Mouse (Mus musculus): Measurements from ENCODE around the gene Tpm4. TPM values are rescaled to one million over a fixed set of nuclear protein-coding genes. Genes with fewer than 3 reads are reported as not detected.
"Not testable (repeated sequence)": the region's sequence is repeated elsewhere in the genome, so short reads cannot be mapped to it uniquely, and the experiment has no call there.

Gene Tpm4
- polyA plus RNA-seq, 1 experiment from 2014 or later = 351 TPM

DNA sequence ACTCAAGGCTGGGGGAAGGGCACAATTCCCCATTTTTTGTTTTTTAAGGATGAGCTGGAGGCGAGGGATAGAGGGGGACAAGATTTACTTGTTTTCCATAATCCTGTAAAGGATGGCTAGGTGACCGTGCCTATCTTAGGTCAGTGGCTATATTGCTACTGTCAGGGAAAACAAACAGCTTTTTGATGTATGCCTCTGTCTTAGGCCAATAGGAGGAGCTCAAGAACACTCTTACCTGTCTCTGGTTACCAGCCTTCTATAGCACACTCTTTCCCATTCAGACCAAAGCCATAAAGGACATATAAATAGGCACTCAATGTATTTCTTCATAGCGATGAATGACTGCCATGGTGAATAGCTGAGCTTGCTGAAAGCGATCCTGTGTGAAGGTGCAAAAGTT lies 16.2 kb upstream of the Tpm4 start:
- no peak overlapping the region for H3K4me3 ChIP-seq (ENCODE audit: low read length)
- no peaks in the 10 kb centered on the region for H3K27me3 ChIP-seq (ENCODE audit: control insufficient read depth, insufficient read depth, low read length)
- H3K36me3 ChIP-seq (ENCODE audit: control insufficient read depth, insufficient read depth) = no peaks in the 10 kb centered on the region
- H3K9ac ChIP-seq (ENCODE audit: low read length) = no peak overlapping the region
- no peaks in the 10 kb centered on the region for H3K4me1 ChIP-seq (ENCODE audit: control insufficient read depth, insufficient read depth, low read length)
- no peak overlapping the region for H3K4me2 ChIP-seq (ENCODE audit: low read depth, low read length)
- ATAC-seq (replicated peaks; ENCODE audit: extremely low read depth, insufficient read depth, low FRiP score) = no peak
- H3K9me3 ChIP-seq (replicated peaks; ENCODE audit: control insufficient read depth, low read length) = no peaks in the 10 kb centered on the region
- no peak overlapping the region for H3K27ac ChIP-seq (ENCODE audit: low read length)
- WGBS = 45% methylated on average over 4 of the region's 4 CpGs

DNA sequence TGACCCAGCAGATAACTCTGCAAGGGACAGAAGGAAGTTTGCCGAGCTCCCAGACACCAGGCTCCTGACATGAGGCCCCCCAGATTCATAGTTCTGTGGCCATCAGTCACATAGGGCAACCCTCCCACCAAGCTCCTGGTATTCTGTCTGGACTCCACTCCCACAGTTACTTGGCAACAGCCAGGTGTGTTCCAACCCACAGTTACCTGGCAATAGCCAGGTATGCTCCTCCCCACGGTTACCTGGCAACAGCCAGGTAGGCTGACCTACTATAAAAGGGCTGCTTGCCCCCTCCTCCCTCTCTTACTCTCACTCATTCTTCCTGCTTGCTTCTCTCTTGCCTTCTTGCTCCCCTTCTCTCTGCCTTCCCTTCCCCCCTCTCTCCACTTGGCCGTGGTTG lies 13.3 kb upstream of the Tpm4 start:
- H3K27ac ChIP-seq (ENCODE audit: low read length); H3K4me3 ChIP-seq (ENCODE audit: low read length); H3K4me2 ChIP-seq (ENCODE audit: low read depth, low read length); ATAC-seq (replicated peaks; ENCODE audit: extremely low read depth, insufficient read depth, low FRiP score); H3K4me1 ChIP-seq (ENCODE audit: control insufficient read depth, insufficient read depth, low read length); H3K27me3 ChIP-seq (ENCODE audit: control insufficient read depth, insufficient read depth, low read length); H3K36me3 ChIP-seq (ENCODE audit: control insufficient read depth, insufficient read depth); H3K9me3 ChIP-seq (replicated peaks; ENCODE audit: control insufficient read depth, low read length); H3K9ac ChIP-seq (ENCODE audit: low read length): not testable (repeated sequence)
- WGBS = 46% methylated on average over 3 of the region's 3 CpGs

DNA sequence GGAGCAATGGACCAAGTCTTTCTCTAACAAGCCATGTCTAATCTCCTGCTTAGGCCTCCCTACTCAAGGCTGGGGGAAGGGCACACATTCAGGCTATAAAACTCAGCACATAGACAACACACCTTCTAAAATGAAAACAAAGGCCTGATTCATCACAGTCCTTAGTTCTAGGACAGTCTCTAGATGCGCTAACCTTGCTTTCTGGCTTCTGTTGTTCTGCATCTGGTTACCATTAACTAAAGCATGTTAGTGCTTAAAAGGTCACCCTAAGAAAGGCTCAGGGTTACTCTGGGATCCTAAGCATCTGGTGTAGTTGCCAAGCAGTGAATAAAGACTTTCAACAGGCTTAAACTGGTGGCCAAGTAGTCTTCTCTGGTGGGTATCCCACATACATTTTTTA lies 12.8 kb upstream of the Tpm4 start:
- Histone ChIP-seq H3K27me3 (ENCODE audit: control insufficient read depth, insufficient read depth, low read length) (no peaks in the 10 kb centered on the region), H3K9me3 (replicated peaks; ENCODE audit: control insufficient read depth, low read length) (no peaks in the 10 kb centered on the region), H3K9ac (ENCODE audit: low read length) (no peak overlapping the region), H3K36me3 (ENCODE audit: control insufficient read depth, insufficient read depth) (no peaks in the 10 kb centered on the region), H3K27ac (ENCODE audit: low read length) (no peak overlapping the region), H3K4me3 (ENCODE audit: low read length) (no peak overlapping the region), H3K4me1 (ENCODE audit: control insufficient read depth, insufficient read depth, low read length) (no peaks in the 10 kb centered on the region), H3K4me2 (ENCODE audit: low read depth, low read length) (no peak overlapping the region)
- WGBS = 89% methylated on average over 1 of the region's 1 CpGs
- no peak for ATAC-seq (replicated peaks; ENCODE audit: extremely low read depth, insufficient read depth, low FRiP score)

DNA sequence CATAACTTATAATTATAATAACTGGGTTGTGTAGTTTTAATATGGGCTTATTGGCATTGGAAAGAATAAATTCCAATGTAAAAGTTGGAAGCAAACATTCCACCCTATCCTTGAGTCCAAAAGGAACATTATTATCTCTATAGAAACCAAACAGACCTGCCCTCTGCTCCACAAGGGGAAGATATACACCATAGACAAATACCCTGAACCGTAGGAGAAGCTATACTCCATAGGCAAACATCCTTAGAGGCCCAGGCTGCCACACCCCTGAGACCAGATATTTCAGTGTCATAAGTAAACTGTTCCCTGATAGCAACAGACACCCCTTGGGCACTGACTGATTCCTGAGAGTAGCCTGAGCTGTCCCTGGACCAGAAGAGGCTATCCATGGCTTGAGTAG lies 6.9 kb upstream of the Tpm4 start:
- H3K4me2 ChIP-seq (ENCODE audit: low read depth, low read length) = no peak overlapping the region
- no peaks in the 10 kb centered on the region for H3K9me3 ChIP-seq (replicated peaks; ENCODE audit: control insufficient read depth, low read length)
- ATAC-seq (replicated peaks; ENCODE audit: extremely low read depth, insufficient read depth, low FRiP score) = no peak
- no peaks in the 10 kb centered on the region for H3K27me3 ChIP-seq (ENCODE audit: control insufficient read depth, insufficient read depth, low read length)
- 63% methylated on average over 1 of the region's 1 CpGs for WGBS
- no peaks in the 10 kb centered on the region for H3K36me3 ChIP-seq (ENCODE audit: control insufficient read depth, insufficient read depth)
- peaks cover 5% of the 10 kb centered on the region for H3K4me1 ChIP-seq (ENCODE audit: control insufficient read depth, insufficient read depth, low read length)
- no peak overlapping the region for H3K27ac ChIP-seq (ENCODE audit: low read length)
- H3K4me3 ChIP-seq (ENCODE audit: low read length) = no peak overlapping the region
- H3K9ac ChIP-seq (ENCODE audit: low read length) = no peak overlapping the region

DNA sequence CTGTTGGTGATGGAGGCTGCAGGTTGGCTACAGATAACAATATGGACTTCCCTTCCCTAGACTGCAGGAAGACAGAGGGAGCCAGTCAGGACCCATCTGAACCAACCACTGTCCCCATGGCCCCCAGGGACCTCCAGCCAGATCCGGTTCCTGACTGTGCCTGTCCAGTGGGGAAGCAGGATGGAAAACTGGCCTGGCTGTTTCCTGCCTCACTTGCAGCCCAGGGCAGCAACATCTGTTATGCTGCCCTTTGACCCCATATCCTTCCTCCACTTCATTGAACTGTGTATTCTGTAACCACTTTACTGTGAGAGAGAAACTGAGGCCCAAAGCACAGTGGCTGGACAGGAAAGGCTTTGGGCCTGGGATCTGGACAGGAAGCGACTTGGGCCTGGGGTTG lies 3.5 kb upstream of the Tpm4 start:
- Histone ChIP-seq H3K4me3 (ENCODE audit: low read length) (no peak overlapping the region), H3K27ac (ENCODE audit: low read length) (peak overlapping the region; percentile 59), H3K36me3 (ENCODE audit: control insufficient read depth, insufficient read depth) (no peaks in the 10 kb centered on the region), H3K4me1 (ENCODE audit: control insufficient read depth, insufficient read depth, low read length) (peaks cover 20% of the 10 kb centered on the region), H3K9ac (ENCODE audit: low read length) (no peak overlapping the region), H3K4me2 (ENCODE audit: low read depth, low read length) (no peak overlapping the region), H3K27me3 (ENCODE audit: control insufficient read depth, insufficient read depth, low read length) (no peaks in the 10 kb centered on the region), H3K9me3 (replicated peaks; ENCODE audit: control insufficient read depth, low read length) (no peaks in the 10 kb centered on the region)
- WGBS = 62% methylated on average over 2 of the region's 2 CpGs
- ATAC-seq (replicated peaks; ENCODE audit: extremely low read depth, insufficient read depth, low FRiP score) = no peak

DNA sequence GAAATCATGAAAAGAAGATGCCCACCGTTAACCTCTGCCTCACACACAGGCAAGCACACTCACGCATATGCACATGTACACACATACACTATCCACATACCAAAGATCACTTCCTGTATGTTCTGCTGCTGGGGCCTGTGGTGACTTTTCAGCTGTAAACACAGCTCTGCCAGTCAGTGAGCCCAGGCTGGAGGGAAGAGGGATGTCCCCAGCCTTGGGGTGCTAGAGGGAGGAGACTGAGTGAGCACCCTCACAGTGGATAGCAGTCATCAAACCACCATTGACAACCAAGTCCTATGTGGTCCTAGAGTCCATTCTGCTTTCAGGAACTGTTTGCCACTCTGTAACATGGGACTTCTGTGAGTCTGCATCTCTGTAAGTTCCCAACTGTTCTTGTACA lies 2.9 kb upstream of the Tpm4 start:
- no peak overlapping the region for H3K4me3 ChIP-seq (ENCODE audit: low read length)
- peaks cover 20% of the 10 kb centered on the region for H3K4me1 ChIP-seq (ENCODE audit: control insufficient read depth, insufficient read depth, low read length)
- WGBS = 84% methylated on average over 2 of the region's 2 CpGs
- no peaks in the 10 kb centered on the region for H3K27me3 ChIP-seq (ENCODE audit: control insufficient read depth, insufficient read depth, low read length)
- no peaks in the 10 kb centered on the region for H3K9me3 ChIP-seq (replicated peaks; ENCODE audit: control insufficient read depth, low read length)
- H3K36me3 ChIP-seq (ENCODE audit: control insufficient read depth, insufficient read depth) = no peaks in the 10 kb centered on the region
- no peak overlapping the region for H3K4me2 ChIP-seq (ENCODE audit: low read depth, low read length)
- no peak for ATAC-seq (replicated peaks; ENCODE audit: extremely low read depth, insufficient read depth, low FRiP score)
- no peak overlapping the region for H3K9ac ChIP-seq (ENCODE audit: low read length)
- H3K27ac ChIP-seq (ENCODE audit: low read length) = peak overlapping the region; percentile 59

DNA sequence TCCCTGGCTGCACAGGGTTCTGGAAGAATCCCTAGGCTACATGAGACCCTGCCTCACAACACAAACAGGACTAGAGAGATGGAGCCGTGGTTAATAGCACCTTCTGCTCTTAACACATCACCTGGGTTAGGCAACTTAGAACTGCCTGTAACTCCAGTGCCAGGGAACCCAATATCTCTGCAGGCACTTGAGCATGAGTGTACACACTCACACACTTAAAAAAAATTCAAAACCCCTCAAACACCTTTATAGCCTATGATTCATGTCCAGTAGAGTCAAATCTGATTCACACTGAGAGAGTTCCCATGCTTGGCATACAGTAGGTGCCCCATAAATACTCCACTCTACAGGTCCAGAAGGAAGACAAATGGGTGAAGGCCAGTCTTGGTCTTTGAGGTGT lies 2.4 kb upstream of the Tpm4 start:
- no peak overlapping the region; the same call in 1 of the 2 replicates for H3K27ac ChIP-seq (ENCODE audit: low read length)
- 69% methylated on average over 1 of the region's 1 CpGs for WGBS
- H3K36me3 ChIP-seq (ENCODE audit: control insufficient read depth, insufficient read depth) = no peaks in the 10 kb centered on the region
- H3K9me3 ChIP-seq (replicated peaks; ENCODE audit: control insufficient read depth, low read length) = no peaks in the 10 kb centered on the region
- no peak overlapping the region for H3K4me2 ChIP-seq (ENCODE audit: low read depth, low read length)
- no peak for ATAC-seq (replicated peaks; ENCODE audit: extremely low read depth, insufficient read depth, low FRiP score)
- no peak overlapping the region for H3K9ac ChIP-seq (ENCODE audit: low read length)
- H3K4me3 ChIP-seq (ENCODE audit: low read length) = no peak overlapping the region
- H3K27me3 ChIP-seq (ENCODE audit: control insufficient read depth, insufficient read depth, low read length) = no peaks in the 10 kb centered on the region
- H3K4me1 ChIP-seq (ENCODE audit: control insufficient read depth, insufficient read depth, low read length) = peaks cover 25% of the 10 kb centered on the region

DNA sequence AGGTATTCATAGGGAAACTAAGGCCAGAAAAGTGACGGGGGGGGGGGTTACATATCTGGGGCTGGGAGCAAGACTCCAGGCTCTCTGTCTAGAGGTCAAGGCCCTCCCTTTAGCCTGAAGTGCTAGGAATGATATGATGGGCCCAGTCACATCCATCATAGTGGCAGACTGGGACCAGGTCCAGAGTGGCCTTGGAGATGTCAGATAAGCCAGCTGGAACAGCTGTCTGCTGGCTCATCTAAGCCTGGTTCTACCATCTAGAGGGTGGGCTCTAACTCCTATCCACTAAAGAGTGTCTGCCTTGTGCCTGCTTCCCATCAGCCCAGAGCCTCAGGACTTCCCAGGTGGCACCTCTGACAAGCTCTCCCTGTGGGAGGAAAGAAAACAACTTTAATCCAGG lies 1.9 kb upstream of the Tpm4 start:
- Histone ChIP-seq H3K27ac (ENCODE audit: low read length) (peak overlapping the region; percentile 5), H3K9ac (ENCODE audit: low read length) (no peak overlapping the region)
- no peak for ATAC-seq (replicated peaks; ENCODE audit: extremely low read depth, insufficient read depth, low FRiP score)

DNA sequence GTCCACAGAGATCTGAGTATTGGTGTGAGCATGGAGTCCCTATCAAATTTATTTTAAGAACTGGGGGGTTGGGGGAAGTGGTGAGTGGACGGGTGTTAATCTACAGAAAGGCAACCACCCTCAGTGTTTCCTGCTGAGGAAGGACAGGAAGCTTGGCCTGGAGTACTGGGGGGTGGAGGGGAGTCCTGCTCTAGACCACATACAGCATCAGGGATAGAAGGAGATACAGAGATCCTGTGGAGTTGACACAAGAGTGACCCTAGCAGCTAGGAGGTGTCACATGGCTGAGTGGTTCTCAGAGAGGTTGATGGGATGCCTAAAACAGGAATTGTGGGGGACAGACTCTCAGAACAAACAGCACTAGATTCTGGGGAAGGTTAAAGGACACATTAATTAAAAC lies 1.3 kb upstream of the Tpm4 start:
- no peak for ATAC-seq (replicated peaks; ENCODE audit: extremely low read depth, insufficient read depth, low FRiP score)
- no peaks in the 10 kb centered on the region for H3K27me3 ChIP-seq (ENCODE audit: control insufficient read depth, insufficient read depth, low read length)
- no peak overlapping the region for H3K4me3 ChIP-seq (ENCODE audit: low read length)

More for the DNA sequence above, 1.9 kb upstream of the Tpm4 start:
- no peaks in the 10 kb centered on the region for H3K36me3 ChIP-seq (ENCODE audit: control insufficient read depth, insufficient read depth)
- no peaks in the 10 kb centered on the region for H3K27me3 ChIP-seq (ENCODE audit: control insufficient read depth, insufficient read depth, low read length)
- peaks cover 30% of the 10 kb centered on the region for H3K4me1 ChIP-seq (ENCODE audit: control insufficient read depth, insufficient read depth, low read length)
- 57% methylated on average over 1 of the region's 1 CpGs for WGBS
- H3K4me2 ChIP-seq (ENCODE audit: low read depth, low read length) = no peak overlapping the region
- H3K4me3 ChIP-seq (ENCODE audit: low read length) = no peak overlapping the region
- H3K9me3 ChIP-seq (replicated peaks; ENCODE audit: control insufficient read depth, low read length) = no peaks in the 10 kb centered on the region

More for the DNA sequence above, 1.3 kb upstream of the Tpm4 start:
- Histone ChIP-seq H3K36me3 (ENCODE audit: control insufficient read depth, insufficient read depth) (peaks cover 4% of the 10 kb centered on the region), H3K9me3 (replicated peaks; ENCODE audit: control insufficient read depth, low read length) (no peaks in the 10 kb centered on the region), H3K9ac (ENCODE audit: low read length) (no peak overlapping the region), H3K4me2 (ENCODE audit: low read depth, low read length) (no peak overlapping the region), H3K4me1 (ENCODE audit: control insufficient read depth, insufficient read depth, low read length) (peaks cover 34% of the 10 kb centered on the region), H3K27ac (ENCODE audit: low read length) (peak overlapping the region; percentile 5)
- WGBS = 11% methylated on average over 1 of the region's 1 CpGs

Data from heart, embryonic 16.5 days (tissue).